Mouse (Mus musculus): ENCODE measurements at regions not wholly inside any gene's neighbourhood (a gene's known extent, or its start where the extent isn't known, plus 50 kb on each side); places are given as distances from the start of the nearest gene placed in this dataset.

DNA sequence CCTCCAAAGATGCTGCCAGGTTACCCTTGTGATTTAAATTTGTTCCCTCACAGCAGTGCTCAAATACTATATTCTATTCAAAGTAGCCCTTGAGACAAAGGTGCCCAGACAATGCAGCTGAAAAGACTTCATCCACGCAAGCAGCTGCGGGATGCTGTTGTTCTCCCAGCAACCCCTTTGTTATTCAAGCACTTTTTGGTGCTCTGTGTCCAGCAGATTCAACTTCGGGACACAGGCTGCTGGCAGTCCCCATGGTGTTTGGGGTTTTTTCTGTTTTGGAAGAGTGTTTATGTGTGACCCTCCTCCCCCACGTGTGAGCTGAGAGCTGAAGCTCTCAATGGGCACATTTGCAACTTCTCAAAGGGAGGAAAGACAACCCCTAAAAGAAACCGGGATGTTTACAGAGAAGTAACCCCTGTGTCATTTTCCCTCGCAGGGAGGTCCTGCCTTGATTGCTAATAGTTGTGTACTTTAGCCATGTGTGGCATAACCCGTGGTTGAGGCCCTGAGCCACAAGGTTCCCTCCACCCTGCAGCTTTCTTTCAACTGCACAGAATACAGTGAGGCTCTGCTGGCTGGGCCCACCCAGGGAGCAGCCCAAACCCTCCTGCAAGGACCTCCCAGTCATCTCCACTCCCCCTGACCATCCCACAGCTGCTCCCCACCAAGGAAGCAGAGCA, 108.9 kb downstream of the Hsd17b3 start:
- H3K4me3 ChIP-seq: no peak overlapping the region
- no peaks in the 10 kb centered on the region for H3K9me3 ChIP-seq (replicated peaks)
- no peak overlapping the region for H3K9ac ChIP-seq
- ATAC-seq (ENCODE audit: insufficient number of reproducible peaks, low FRiP score): no peak
- peaks cover 16% of the 10 kb centered on the region for H3K4me1 ChIP-seq (replicated peaks)
- H3K27ac ChIP-seq (ENCODE audit: poor library complexity, severe bottlenecking): no peak overlapping the region
- no peaks in the 10 kb centered on the region for H3K27me3 ChIP-seq (replicated peaks)
- 29% methylated on average over 7 of the region's 7 CpGs for WGBS
- H3K4me2 ChIP-seq: no peak overlapping the region
- no peaks in the 10 kb centered on the region for H3K36me3 ChIP-seq

DNA sequence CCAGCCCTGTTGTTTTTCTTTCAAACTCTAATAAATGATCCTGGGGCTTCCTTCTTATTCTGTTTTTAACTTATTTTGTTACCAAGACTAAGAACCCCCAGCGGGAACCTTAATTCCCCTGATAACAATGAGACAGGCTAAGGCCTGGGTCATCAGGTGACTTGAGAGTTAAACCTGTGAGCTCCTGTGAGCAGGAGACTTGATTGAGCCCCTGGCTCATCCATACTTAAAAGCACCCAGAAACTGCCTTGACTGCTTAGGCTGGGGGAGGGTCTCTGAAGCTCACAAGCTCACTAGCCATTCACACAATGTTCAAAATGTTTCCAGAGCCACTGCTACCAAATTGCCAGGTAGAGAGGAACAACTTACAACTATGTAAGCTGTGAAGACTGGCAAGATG, 109.4 kb downstream of the Hsd17b3 start:
- Histone ChIP-seq H3K36me3 (no peaks in the 10 kb centered on the region), H3K9me3 (replicated peaks) (no peaks in the 10 kb centered on the region), H3K9ac (no peak overlapping the region), H3K27ac (ENCODE audit: poor library complexity, severe bottlenecking) (no peak overlapping the region), H3K27me3 (replicated peaks) (no peaks in the 10 kb centered on the region), H3K4me2 (no peak overlapping the region), H3K4me3 (no peak overlapping the region), H3K4me1 (replicated peaks) (peaks cover 10% of the 10 kb centered on the region)
- WGBS: 22% methylated on average over 1 of the region's 1 CpGs
- ATAC-seq (ENCODE audit: insufficient number of reproducible peaks, low FRiP score): no peak

DNA sequence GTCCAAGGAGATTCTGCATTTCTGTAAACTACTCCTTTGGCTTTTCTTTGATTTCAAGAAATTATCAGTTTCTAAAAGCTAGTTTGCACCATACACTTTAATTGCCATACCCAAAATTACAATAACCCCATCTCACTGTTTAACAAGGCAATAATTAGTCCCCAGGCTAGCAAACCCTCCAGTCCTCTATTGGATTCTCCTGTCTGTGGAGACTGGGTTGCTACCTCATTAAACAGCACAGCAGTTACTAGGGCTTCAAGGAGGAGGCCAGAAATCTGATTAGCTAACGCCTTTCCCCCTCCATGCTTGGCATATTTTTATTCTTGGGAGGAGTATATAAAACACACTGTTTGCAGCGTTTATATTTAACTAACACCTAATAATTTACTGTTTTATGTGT, 119.1 kb downstream of the Hsd17b3 start:
- Histone ChIP-seq H3K27me3 (replicated peaks) (no peaks in the 10 kb centered on the region), H3K36me3 (no peaks in the 10 kb centered on the region), H3K27ac (ENCODE audit: poor library complexity, severe bottlenecking) (no peak overlapping the region), H3K4me1 (replicated peaks) (no peaks in the 10 kb centered on the region), H3K4me3 (no peak overlapping the region), H3K4me2 (no peak overlapping the region), H3K9me3 (replicated peaks) (no peaks in the 10 kb centered on the region), H3K9ac (no peak overlapping the region)
- 75% methylated on average over 2 of the region's 2 CpGs for WGBS
- ATAC-seq (ENCODE audit: insufficient number of reproducible peaks, low FRiP score): no peak

DNA sequence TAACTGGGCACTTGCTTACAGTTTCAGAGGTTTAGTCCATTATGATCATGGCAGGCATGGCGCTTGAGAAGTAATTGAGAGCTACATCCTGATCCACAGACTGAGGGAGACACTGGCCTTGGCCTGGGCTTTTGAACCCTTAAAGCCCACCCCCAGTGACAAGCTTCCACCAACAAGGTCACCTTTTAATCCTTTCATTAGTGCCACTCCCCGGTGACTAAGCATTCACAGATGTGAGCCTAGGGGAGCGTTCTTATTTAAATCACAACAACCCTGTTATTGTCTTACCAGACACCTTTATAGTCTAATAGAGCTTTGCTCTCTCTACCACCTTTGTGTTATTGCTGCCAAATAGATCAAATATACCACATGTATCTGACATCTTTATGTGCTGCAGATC, 120.4 kb downstream of the Hsd17b3 start:
- 76% methylated on average over 3 of the region's 3 CpGs for WGBS
- ATAC-seq (ENCODE audit: insufficient number of reproducible peaks, low FRiP score): no peak

DNA sequence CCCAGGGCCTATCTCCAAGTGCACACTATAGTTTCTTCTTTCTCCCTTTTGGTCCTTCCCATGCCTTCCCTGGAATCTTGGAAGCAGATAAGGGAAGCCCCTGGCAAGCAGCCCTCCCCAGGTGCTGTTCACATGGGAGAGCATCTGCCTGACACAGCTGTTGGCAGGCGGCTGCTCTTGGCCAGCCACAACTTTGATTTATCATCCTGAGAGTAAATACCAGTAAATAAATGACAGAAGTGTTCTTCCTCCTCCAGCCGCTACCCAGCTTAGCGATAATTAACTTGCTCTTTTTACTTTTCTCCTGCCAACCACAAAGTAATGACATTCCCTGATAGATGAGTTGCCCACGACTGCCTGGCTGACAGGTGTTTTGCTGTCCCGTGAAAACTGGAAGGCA, 131.9 kb downstream of the Hsd17b3 start:
- no peak for ATAC-seq (ENCODE audit: insufficient number of reproducible peaks, low FRiP score)
- 56% methylated on average over 5 of the region's 5 CpGs for WGBS
- Histone ChIP-seq H3K4me2 (no peak overlapping the region), H3K27me3 (replicated peaks) (no peaks in the 10 kb centered on the region), H3K4me1 (replicated peaks) (no peaks in the 10 kb centered on the region), H3K4me3 (no peak overlapping the region), H3K9ac (no peak overlapping the region), H3K27ac (ENCODE audit: poor library complexity, severe bottlenecking) (no peak overlapping the region), H3K9me3 (replicated peaks) (peaks cover 4% of the 10 kb centered on the region; the same call in 1 of the 2 replicates), H3K36me3 (no peaks in the 10 kb centered on the region)

More for the DNA sequence above, 120.4 kb downstream of the Hsd17b3 start:
- Histone ChIP-seq H3K4me2 (no peak overlapping the region), H3K4me1 (replicated peaks) (no peaks in the 10 kb centered on the region), H3K4me3 (no peak overlapping the region), H3K9me3 (replicated peaks) (no peaks in the 10 kb centered on the region), H3K27ac (ENCODE audit: poor library complexity, severe bottlenecking) (no peak overlapping the region), H3K36me3 (no peaks in the 10 kb centered on the region), H3K9ac (no peak overlapping the region), H3K27me3 (replicated peaks) (no peaks in the 10 kb centered on the region)

DNA sequence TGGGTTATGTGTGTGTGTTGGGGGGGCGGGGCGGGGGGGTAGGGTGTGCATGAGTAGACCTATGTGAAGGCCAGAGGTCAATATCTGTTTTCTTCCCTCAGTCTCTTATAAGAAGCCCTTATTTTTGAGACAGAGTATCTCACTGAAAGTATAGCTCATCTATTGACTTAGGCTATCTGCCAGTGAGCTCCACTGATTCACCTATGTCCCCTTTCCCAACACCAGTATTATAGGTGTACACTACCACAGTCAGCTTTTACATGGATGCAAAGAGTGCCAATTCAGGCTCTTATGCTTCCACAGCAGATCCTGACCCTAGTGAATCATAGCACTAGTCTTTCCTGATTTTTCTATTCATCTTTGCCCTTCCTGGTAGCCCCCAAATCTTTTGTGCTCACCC, 134.7 kb downstream of the Hsd17b3 start:
- ATAC-seq (ENCODE audit: insufficient number of reproducible peaks, low FRiP score): no peak
- no peak overlapping the region for H3K9ac ChIP-seq
- no peak overlapping the region for H3K4me2 ChIP-seq
- H3K36me3 ChIP-seq: no peaks in the 10 kb centered on the region
- peaks cover 4% of the 10 kb centered on the region; the same call in 1 of the 2 replicates for H3K9me3 ChIP-seq (replicated peaks)
- no peak overlapping the region for H3K4me3 ChIP-seq
- peaks cover 13% of the 10 kb centered on the region for H3K4me1 ChIP-seq (replicated peaks)
- WGBS: 81% methylated on average over 2 of the region's 2 CpGs
- no peak overlapping the region for H3K27ac ChIP-seq (ENCODE audit: poor library complexity, severe bottlenecking)
- H3K27me3 ChIP-seq (replicated peaks): no peaks in the 10 kb centered on the region

DNA sequence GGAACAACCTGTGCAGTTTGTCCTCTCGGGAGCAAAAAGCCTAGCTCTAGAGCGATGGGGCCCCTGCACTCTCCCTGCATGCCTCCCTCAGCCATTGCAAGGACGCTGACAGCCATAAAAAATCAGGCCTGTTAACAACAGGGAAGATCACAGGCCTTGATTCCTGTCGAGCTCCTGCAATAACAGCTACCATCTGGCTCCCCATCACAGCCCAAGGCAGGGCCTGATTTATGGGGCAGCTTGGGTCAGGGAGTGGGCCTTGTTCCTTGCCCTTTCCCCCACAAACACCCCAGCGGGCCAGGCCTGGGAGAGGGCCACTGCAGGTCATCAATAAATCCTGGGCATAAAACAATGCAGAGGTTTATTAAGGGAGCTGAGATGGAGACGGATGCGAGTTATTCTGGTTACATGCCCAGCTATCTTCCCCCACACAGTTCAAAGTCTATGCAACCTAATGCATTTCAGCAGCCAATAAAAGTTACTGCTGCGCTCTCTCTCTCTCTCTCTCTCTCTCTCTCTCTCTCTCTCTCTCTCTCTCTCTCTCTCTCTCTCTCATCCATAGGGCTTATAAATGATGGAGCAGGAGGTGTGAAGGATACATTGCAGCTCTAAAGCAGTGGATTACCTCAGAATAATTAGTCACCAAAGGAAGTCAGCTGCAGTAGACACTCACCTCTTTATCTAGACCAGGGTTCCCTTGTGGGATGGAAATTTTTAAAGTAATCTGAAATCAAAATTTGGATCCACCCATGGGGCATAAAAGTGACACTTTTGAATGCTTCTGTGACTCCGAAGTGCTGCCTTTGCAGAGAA, 136.9 kb downstream of the Hsd17b3 start:
- Histone ChIP-seq H3K4me2 (no peak overlapping the region), H3K27ac (ENCODE audit: poor library complexity, severe bottlenecking) (no peak overlapping the region), H3K9me3 (replicated peaks) (no peaks in the 10 kb centered on the region), H3K4me1 (replicated peaks) (peaks cover 13% of the 10 kb centered on the region), H3K4me3 (no peak overlapping the region), H3K9ac (no peak overlapping the region), H3K27me3 (replicated peaks) (no peaks in the 10 kb centered on the region), H3K36me3 (no peaks in the 10 kb centered on the region)
- ATAC-seq (ENCODE audit: insufficient number of reproducible peaks, low FRiP score): no peak
- WGBS: 52% methylated on average over 9 of the region's 9 CpGs

DNA sequence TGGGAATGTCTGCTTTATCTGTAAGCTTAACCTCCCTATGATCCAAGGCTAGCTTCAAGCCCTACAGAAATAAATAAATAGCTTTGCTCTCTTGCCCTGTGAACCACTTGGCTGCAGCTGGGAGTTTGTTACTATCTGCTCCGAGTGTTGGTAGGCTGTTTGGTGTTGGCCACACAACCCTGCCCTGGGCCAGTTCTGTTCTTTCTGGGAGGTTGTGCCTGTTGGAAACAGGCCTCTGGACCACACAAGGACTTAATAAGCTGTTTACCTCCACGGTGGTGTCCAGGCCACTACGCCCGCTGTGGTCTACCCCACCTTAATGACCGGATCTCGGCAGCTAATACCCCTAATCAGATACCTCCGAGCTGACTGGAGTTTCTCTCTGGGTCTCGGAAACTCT, 136.1 kb downstream of the Ercc6l2 start:
- Histone ChIP-seq H3K27ac (ENCODE audit: poor library complexity, severe bottlenecking) (no peak overlapping the region), H3K9ac (no peak overlapping the region), H3K4me2 (no peak overlapping the region), H3K9me3 (replicated peaks) (no peaks in the 10 kb centered on the region), H3K36me3 (no peaks in the 10 kb centered on the region), H3K27me3 (replicated peaks) (no peaks in the 10 kb centered on the region), H3K4me1 (replicated peaks) (peaks cover 13% of the 10 kb centered on the region), H3K4me3 (no peak overlapping the region)
- no peak for ATAC-seq (ENCODE audit: insufficient number of reproducible peaks, low FRiP score)
- WGBS: 60% methylated on average over 8 of the region's 8 CpGs
